Mouse (Mus musculus) brain, embryonic 14.5 days (tissue): ENCODE measurements around the gene Retreg1.

ENCODE experiments used
- CTCF ChIP-seq: fragments of 200-500 bp; IDR thresholded peaks from 2 replicates; pipeline ENCODE4 v1.5.1; 2012; ENCODE audit warnings: inconsistent platforms, mild to moderate bottlenecking, moderate library complexity, borderline replicate concordance; ENCODE audit not compliant: insufficient read depth, insufficient read length; ENCODE audit errors: extremely low read depth
- POLR2A ChIP-seq: fragments of 200-500 bp; IDR thresholded peaks from 2 replicates; pipeline ENCODE4 v1.6.1; 2012; ENCODE audit warnings: mild to moderate bottlenecking, inconsistent platforms, borderline replicate concordance; ENCODE audit not compliant: poor library complexity, insufficient read depth, insufficient read length, severe bottlenecking; ENCODE audit errors: extremely low read depth

DNA sequence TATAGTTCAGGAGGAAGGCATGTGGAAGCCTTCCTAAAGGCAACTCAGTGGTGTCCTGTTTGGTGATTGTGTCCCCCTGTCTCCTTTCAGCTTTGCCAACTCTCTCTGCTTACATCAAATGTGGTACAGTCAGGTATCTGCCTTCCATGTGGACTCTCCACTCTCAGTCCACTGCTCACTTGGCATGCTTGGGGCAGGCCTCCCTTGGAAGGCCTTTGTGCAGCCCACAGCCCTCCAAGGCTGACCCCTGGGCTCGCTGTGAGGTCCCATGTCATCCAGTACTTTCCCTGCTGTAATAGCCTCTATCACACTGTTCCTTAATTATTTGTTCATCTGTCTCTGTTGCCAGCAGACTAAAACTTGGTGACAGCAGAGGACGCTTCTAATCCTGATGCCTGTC is 79.0 kb downstream of the Retreg1 start:
- TF ChIP-seq CTCF (no peak), POLR2A (no peak)
